Mouse (Mus musculus) hindbrain, postnatal 0 days (tissue): Measurements from ENCODE around the gene Aldh6a1. TPM values are rescaled to one million over a fixed set of nuclear protein-coding genes. Genes with fewer than 3 reads are reported as not detected.

Experiments used
- ATAC-seq: fragments of 200-750 bp; cut with Nextera tagmentation; 2 replicates; pipeline ENCODE4 v1.8.0; 2017; ENCODE audit warnings: mild to moderate bottlenecking, moderate TSS enrichment, moderate library complexity
- DNase-seq: peaks from one replicate; pipeline ENCODE4 v3.0.0-alpha.2; 2015; ENCODE audit warnings: low spot score
- H3K27ac ChIP-seq: fragments of 300-500 bp; sonication (generic); 2 replicates; pipeline ENCODE4 v1.5.1; 2014; ENCODE audit warnings: mild to moderate bottlenecking
- H3K27me3 ChIP-seq: fragments of 300-500 bp; sonication (generic); 2 replicates; pipeline ENCODE4 v1.6.1; 2014; ENCODE audit warnings: low read length, mixed read lengths; ENCODE audit not compliant: insufficient read depth
- H3K36me3 ChIP-seq: fragments of 300-500 bp; sonication (generic); 2 replicates; pipeline ENCODE4 v1.6.1; 2014; ENCODE audit warnings: low read length, mixed read lengths; ENCODE audit not compliant: insufficient read depth
- H3K4me1 ChIP-seq: fragments of 300-500 bp; sonication (generic); 2 replicates; pipeline ENCODE4 v1.6.1; 2014; ENCODE audit warnings: antibody characterized with exemption, low read length, mixed read lengths; ENCODE audit not compliant: insufficient read depth
- H3K4me2 ChIP-seq: fragments of 300-500 bp; sonication (generic); 2 replicates; pipeline ENCODE4 v1.6.1; 2014; ENCODE audit warnings: low read depth, mild to moderate bottlenecking, low read length, moderate library complexity, mixed read lengths
- H3K4me3 ChIP-seq: fragments of 300-500 bp; sonication (generic); 2 replicates; pipeline ENCODE4 v1.5.1; 2014; ENCODE audit warnings: low read length
- H3K9ac ChIP-seq: fragments of 300-500 bp; sonication (generic); replicated peaks from 2 replicates; pipeline ENCODE4 v1.6.1; 2014; ENCODE audit warnings: mild to moderate bottlenecking, low read length, moderate library complexity, mixed read lengths
- H3K9me3 ChIP-seq: fragments of 300-500 bp; sonication (generic); 2 replicates; pipeline ENCODE4 v1.6.1; 2016; ENCODE audit warnings: low read length, mixed read lengths
- CTCF ChIP-seq: IDR thresholded peaks from 2 replicates; pipeline ENCODE4 v1.5.1; 2016; ENCODE audit warnings: antibody characterized with exemption, control low read depth, low read depth
- WGBS: fragments of 180-500 bp; shearing (Covaris S2); extraction: QIAGEN DNeasy Blood & Tissue Kit; methylation state at CpG from one replicate; pipeline ENCODE4 v1.1.7; 2014; 5-methylcytosine and 5-hydroxymethylcytosine counted together
- polyA plus RNA-seq: library from polyadenylated mRNA; unstranded; fragments of >200 nt; fragmentation: Nextera tagmentation; extraction: Ambion mirVana; gene quantifications from 2 replicates; pipeline ENCODE4 v1.2.1, GENCODE M21; 2015
- total RNA-seq: library from RNA; depleted of rRNA; stranded (reverse); fragments of >200 nt; gene quantifications from 2 replicates; pipeline ENCODE4 v1.2.3, GENCODE M21; 2014

Gene Aldh6a1
- total and polyA plus RNA-seq, 2 experiments from 2014 or later, result 37.5 to 46.5 TPM

DNA sequence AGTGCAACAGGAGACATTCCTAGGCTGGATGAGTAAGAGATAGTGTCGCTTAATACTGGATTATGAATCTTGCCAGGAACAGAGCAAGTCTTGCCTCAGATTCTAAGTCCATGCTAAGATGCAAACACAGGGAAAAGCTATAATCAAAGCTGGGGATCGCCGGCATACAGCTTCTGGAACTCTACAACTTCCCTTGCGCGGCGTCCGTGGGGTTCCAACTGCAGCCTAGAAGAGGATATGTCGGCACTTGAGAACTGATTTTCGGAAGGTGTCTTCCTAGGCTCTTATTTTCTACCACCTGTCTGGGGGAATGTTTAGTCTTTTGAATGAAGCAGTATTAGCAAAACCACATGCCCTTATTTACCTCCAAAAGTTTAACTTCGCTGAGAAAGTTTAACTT lies 917 bp downstream of the Aldh6a1 start:
- H3K4me3 ChIP-seq, result peak overlapping the region; percentile 73
- H3K9me3 ChIP-seq, result no peaks in the 10 kb centered on the region
- 52% methylated on average over 10 of the region's 10 CpGs for WGBS
- H3K4me1 ChIP-seq, result peaks cover 5% of the 10 kb centered on the region; the same call in 1 of the 2 replicates
- no peak for ATAC-seq
- H3K27ac ChIP-seq, result peak overlapping the region; percentile 86
- no peaks in the 10 kb centered on the region for H3K36me3 ChIP-seq
- DNase-seq, result no peak
- TF ChIP-seq CTCF, result no peak
- no peaks in the 10 kb centered on the region for H3K27me3 ChIP-seq
- peak overlapping the region; percentile 62; the same call in 1 of the 2 replicates for H3K9ac ChIP-seq
- peak overlapping the region; percentile 67 for H3K4me2 ChIP-seq

DNA sequence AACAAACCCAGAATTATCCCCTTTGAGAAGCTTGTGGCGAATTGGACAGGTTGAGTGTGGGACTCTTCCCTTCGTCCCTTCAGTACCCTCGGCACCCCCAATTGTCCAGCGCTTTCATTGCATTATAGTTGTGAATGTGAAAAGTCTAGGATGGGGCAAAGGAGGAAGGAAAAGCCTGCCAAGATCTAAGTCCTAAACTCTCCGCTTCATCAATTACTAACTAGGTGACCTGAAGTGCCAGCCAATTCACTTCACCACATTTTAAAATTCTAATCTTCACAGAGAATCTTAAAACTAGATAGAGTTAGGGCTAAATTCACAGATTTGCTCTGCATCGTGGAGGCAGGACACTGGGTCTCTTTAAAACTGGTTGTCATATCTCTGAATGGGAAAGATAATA lies 2.6 kb downstream of the Aldh6a1 start:
- no peak for TF ChIP-seq CTCF
- Histone ChIP-seq H3K9ac (no peak overlapping the region), H3K9me3 (no peaks in the 10 kb centered on the region), H3K36me3 (no peaks in the 10 kb centered on the region), H3K4me2 (no peak overlapping the region), H3K4me1 (peaks cover 5% of the 10 kb centered on the region; the same call in 1 of the 2 replicates), H3K27ac (no peak overlapping the region), H3K27me3 (no peaks in the 10 kb centered on the region), H3K4me3 (no peak overlapping the region)
- 84% methylated on average over 6 of the region's 6 CpGs for WGBS
- DNase-seq (no peak), ATAC-seq (no peak)

DNA sequence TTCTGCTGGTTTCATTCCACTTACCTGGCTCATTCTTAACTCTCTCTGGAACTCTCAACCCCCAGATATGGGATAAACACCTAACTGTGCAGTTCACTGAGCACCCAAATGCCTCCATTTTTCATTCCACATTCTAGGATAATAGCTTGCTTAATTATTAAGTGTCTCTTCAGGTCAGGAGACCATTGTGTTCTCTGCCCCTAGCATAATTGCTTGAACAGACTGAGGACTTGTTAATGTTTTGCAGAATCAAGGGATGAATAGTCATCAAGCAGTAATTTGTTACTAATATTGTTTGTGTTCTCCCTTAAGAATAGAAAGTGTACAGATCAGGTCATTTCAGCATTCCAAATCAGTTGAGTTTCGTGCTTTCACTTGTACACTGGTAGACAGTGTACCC lies 3.4 kb downstream of the Aldh6a1 start:
- no peak overlapping the region for H3K4me3 ChIP-seq
- DNase-seq (no peak), ATAC-seq (no peak)
- TF ChIP-seq CTCF, result no peak
- H3K27me3 ChIP-seq, result no peaks in the 10 kb centered on the region
- H3K9me3 ChIP-seq, result no peaks in the 10 kb centered on the region
- H3K4me2 ChIP-seq, result no peak overlapping the region
- H3K27ac ChIP-seq, result no peak overlapping the region
- H3K4me1 ChIP-seq, result peaks cover 5% of the 10 kb centered on the region; the same call in 1 of the 2 replicates
- no peak overlapping the region for H3K9ac ChIP-seq
- H3K36me3 ChIP-seq, result no peaks in the 10 kb centered on the region
- 76% methylated on average over 1 of the region's 1 CpGs for WGBS

DNA sequence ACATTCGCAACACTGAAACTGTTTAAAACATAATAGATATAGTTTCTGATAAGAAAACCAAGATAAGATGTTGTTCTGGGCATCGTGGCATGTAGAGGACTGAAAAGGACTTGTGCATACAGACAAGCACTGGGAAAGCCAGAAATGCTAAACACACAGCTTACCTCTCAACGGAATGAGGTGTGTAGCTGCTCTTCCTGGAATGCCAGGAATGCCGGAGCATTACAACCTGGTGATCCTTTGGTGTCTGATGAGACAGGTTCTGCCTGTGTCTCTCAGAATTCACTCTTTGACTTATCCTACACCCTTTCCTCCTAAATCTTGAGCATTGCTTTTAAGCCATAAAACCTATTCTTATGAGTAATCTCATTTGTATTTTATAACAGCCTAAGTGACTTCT lies 8.3 kb downstream of the Aldh6a1 start:
- Histone ChIP-seq H3K9me3 (no peaks in the 10 kb centered on the region), H3K4me2 (no peak overlapping the region), H3K4me1 (no peaks in the 10 kb centered on the region), H3K36me3 (peaks cover 7% of the 10 kb centered on the region; the same call in 1 of the 2 replicates), H3K9ac (no peak overlapping the region), H3K27me3 (no peaks in the 10 kb centered on the region), H3K27ac (no peak overlapping the region), H3K4me3 (no peak overlapping the region)
- 79% methylated on average over 4 of the region's 4 CpGs for WGBS
- no peak for TF ChIP-seq CTCF
- DNase-seq (no peak), ATAC-seq (no peak)

DNA sequence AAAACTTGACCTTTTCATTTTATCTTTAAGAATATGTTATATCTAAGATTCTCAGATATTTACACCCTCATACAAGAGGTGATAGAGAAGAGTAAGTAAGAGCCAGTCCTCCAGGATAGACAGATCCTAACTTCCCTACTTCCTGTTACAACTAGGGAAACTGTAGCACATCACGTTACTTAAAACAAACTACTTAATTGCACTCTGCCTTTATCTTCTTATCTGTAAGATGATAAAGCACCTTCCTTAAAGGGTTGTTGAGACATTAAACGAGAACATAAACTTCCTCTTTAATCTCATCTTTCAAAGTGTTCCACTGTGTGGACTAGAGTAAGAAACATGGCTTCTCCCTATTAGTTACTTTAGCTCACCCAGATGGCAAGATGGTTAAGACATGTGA lies 12.1 kb downstream of the Aldh6a1 start:
- Histone ChIP-seq H3K4me1 (no peaks in the 10 kb centered on the region), H3K27me3 (no peaks in the 10 kb centered on the region), H3K4me3 (no peak overlapping the region), H3K27ac (no peak overlapping the region), H3K4me2 (no peak overlapping the region), H3K9me3 (no peaks in the 10 kb centered on the region), H3K36me3 (peaks cover 16% of the 10 kb centered on the region; the same call in 1 of the 2 replicates), H3K9ac (no peak overlapping the region)
- DNase-seq (no peak), ATAC-seq (no peak)
- TF ChIP-seq CTCF, result no peak
- WGBS, result 80% methylated on average over 2 of the region's 2 CpGs

DNA sequence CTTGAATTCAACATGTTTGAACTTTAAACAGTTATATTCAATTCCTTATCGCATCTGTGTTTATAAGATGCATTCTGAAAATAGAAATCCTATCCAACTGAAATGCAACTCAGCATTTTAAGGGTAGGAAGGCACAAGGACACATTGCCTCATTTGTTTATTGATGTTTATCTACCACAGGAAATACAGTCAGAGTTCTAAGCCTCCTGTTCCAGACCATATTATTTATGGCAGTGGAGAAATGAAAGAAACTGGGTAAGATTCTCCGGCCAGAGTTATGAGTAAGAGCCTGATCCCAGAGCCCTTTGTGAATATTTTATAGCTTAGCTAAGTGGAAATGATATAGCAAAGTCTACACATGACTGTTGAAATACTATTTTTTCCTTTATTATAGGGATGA lies 21.0 kb downstream of the Aldh6a1 start:
- Histone ChIP-seq H3K9ac (no peak overlapping the region), H3K27ac (no peak overlapping the region), H3K4me2 (no peak overlapping the region), H3K4me3 (no peak overlapping the region), H3K9me3 (no peaks in the 10 kb centered on the region), H3K4me1 (no peaks in the 10 kb centered on the region), H3K36me3 (peaks cover 34% of the 10 kb centered on the region; the same call in 1 of the 2 replicates), H3K27me3 (no peaks in the 10 kb centered on the region)
- no peak for ATAC-seq
- 87% methylated on average over 2 of the region's 2 CpGs for WGBS
- no peak for TF ChIP-seq CTCF
- DNase-seq, result no peak

DNA sequence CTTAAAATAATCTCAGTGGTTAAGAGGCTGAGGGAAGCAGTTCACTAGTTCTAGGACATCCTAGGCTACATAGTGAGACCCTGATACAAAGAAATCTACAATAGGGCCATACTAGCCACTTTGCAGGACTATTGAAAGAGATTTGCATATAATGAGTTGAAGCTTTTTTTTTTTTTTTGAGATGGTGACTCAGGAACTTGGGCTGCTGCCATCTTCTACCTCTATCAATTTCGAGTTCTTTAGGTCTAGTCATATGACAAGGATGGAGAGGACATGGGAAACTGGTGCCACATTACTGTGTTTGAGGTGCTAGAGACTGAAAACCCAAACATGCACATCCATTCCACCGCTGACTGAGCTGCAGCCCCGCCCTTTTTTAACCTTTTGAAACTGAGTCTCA lies 26.8 kb downstream of the Aldh6a1 start:
- Histone ChIP-seq H3K4me3 (no peak overlapping the region), H3K4me2 (no peak overlapping the region), H3K27me3 (no peaks in the 10 kb centered on the region), H3K9ac (no peak overlapping the region), H3K27ac (no peak overlapping the region), H3K4me1 (no peaks in the 10 kb centered on the region), H3K9me3 (no peaks in the 10 kb centered on the region), H3K36me3 (no peaks in the 10 kb centered on the region)
- no peak for DNase-seq
- 55% methylated on average over 3 of the region's 3 CpGs for WGBS
- no peak for ATAC-seq
- TF ChIP-seq CTCF, result no peak
